Mouse (Mus musculus) stomach, embryonic 15.5 days (tissue): ENCODE measurements around the gene Cdk9. TPM values are rescaled to one million over a fixed set of nuclear protein-coding genes. Genes with fewer than 3 reads are reported as not detected.
A peak's percentile ranks its signal among the peaks of the same experiment; 100 is the strongest.

Experiments used
- ATAC-seq: fragments of 200-750 bp; cut with Nextera tagmentation; 2 replicates; pipeline ENCODE4 v1.8.0; 2017; ENCODE audit warnings: low read depth, moderate number of reproducible peaks, moderate TSS enrichment; ENCODE audit not compliant: insufficient read depth, low FRiP score
- H3K27ac ChIP-seq: fragments of 300-500 bp; sonication (generic); 2 replicates; pipeline ENCODE4 v1.5.1; 2015; ENCODE audit warnings: mild to moderate bottlenecking, inconsistent platforms
- H3K27me3 ChIP-seq: fragments of 300-500 bp; sonication (generic); replicated peaks from 2 replicates; pipeline ENCODE4 v1.6.1; 2015; ENCODE audit warnings: inconsistent platforms
- H3K36me3 ChIP-seq: fragments of 300-500 bp; sonication (generic); 2 replicates; pipeline ENCODE4 v1.6.1; 2015; ENCODE audit warnings: inconsistent platforms
- H3K4me1 ChIP-seq: fragments of 300-500 bp; sonication (generic); 2 replicates; pipeline ENCODE4 v1.6.1; 2015; ENCODE audit warnings: inconsistent platforms
- H3K4me2 ChIP-seq: fragments of 300-500 bp; sonication (generic); 2 replicates; pipeline ENCODE4 v1.6.1; 2015; ENCODE audit warnings: mild to moderate bottlenecking, inconsistent platforms
- H3K4me3 ChIP-seq: fragments of 300-500 bp; sonication (generic); replicated peaks from 2 replicates; pipeline ENCODE4 v1.5.1; 2015; ENCODE audit warnings: inconsistent platforms
- H3K9ac ChIP-seq: fragments of 300-500 bp; sonication (generic); 2 replicates; pipeline ENCODE4 v1.6.1; 2015; ENCODE audit warnings: inconsistent platforms
- H3K9me3 ChIP-seq: fragments of 300-500 bp; sonication (generic); 2 replicates; pipeline ENCODE4 v1.6.1; 2016; ENCODE audit warnings: inconsistent platforms
- WGBS: fragments of 180-500 bp; shearing (Covaris S2); methylation state at CpG from one replicate; pipeline ENCODE4 v1.1.7; 2015; 5-methylcytosine and 5-hydroxymethylcytosine counted together
- polyA plus RNA-seq: library from polyadenylated mRNA; unstranded; fragments of >200 nt; fragmentation: Nextera tagmentation; extraction: Ambion mirVana; gene quantifications from 2 replicates; pipeline ENCODE4 v1.2.1, GENCODE M21; 2015

Gene Cdk9
- polyA plus RNA-seq, 1 experiment from 2014 or later, result 89.8 TPM

DNA sequence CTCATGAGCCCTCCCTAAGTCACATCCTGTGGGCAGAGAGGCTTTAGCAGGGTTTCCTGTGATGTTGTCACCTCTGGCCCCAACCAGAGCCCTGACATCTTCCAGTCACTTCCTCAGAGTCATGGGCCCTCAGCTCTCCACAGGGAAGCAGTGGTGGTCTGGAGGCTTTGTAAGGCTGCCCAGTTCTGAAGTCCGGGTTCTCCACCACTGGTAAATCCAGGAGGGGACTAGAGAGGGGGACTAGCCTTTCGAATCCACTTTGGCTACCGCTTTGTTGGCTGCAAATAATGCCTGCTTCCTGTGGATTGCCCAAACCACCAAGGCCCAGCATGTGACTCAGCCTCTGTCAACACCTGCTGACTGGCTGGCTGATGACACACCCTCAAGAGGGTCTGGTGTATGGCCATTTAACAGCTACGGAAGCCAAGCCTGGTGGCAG is 2.1 kb upstream of the Cdk9 start:
- ATAC-seq, result no peak
- H3K9ac ChIP-seq, result no peak overlapping the region

DNA sequence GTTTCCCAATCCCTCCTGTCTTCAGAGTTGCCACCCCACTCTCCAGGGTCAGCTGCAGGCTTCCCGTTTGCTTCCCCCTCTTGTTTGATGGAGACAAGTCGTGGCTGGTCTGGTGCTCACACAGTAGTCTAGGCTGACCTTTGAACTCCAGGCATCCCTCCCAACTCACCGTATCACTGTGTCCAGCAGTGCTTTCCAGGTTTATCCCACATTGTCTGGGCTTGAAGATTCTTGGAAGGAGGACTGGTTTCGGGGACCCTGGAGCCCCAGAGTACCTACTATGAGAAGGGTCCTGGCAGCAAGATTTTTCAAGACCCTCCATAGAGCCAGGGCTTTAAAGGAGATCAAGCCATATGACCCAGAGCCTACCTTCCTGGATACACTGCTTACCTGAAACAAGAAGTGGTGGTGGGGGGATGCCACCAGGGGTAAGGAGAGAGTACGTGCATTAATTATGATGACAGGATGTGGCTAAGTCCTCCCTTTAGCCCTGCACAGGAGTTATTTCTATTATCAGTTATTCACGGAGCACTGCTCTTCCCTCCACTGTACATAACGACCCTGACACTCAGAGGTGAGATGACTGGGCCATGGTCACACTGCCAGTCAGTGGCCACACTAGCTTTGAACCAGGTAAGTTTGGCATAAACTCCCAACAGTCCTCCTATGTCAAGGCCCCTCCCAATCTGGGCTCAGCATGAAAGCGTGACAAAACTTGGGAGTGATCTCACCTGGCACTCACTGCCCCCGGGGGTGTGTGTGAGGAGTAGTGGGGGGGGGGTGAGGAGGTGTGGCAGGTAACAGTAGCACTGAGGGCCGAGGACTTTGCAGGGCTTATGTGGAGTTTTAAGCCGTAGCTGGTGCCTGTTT is 1.5 kb upstream of the Cdk9 start:
- no peaks in the 10 kb centered on the region for H3K27me3 ChIP-seq
- ATAC-seq, result no peak
- H3K4me3 ChIP-seq, result no peak overlapping the region
- peaks cover 17% of the 10 kb centered on the region for H3K36me3 ChIP-seq
- no peaks in the 10 kb centered on the region for H3K9me3 ChIP-seq
- WGBS, result 43% methylated on average over 11 of the region's 11 CpGs
- H3K4me2 ChIP-seq, result peak overlapping the region; percentile 74; the same call in 1 of the 2 replicates
- peaks cover 28% of the 10 kb centered on the region for H3K4me1 ChIP-seq
- H3K27ac ChIP-seq, result peak overlapping the region; percentile 97
- H3K9ac ChIP-seq, result peak overlapping the region; percentile 6; the same call in 1 of the 2 replicates

More for the DNA sequence above, 2.1 kb upstream of the Cdk9 start:
- H3K4me1 ChIP-seq, result peaks cover 28% of the 10 kb centered on the region
- no peak overlapping the region for H3K4me3 ChIP-seq
- H3K4me2 ChIP-seq, result no peak overlapping the region
- H3K36me3 ChIP-seq, result peaks cover 11% of the 10 kb centered on the region; the same call in 1 of the 2 replicates
- H3K27ac ChIP-seq, result peak overlapping the region; percentile 73
- no peaks in the 10 kb centered on the region for H3K9me3 ChIP-seq
- 48% methylated on average over 4 of the region's 4 CpGs for WGBS
- H3K27me3 ChIP-seq, result no peaks in the 10 kb centered on the region

DNA sequence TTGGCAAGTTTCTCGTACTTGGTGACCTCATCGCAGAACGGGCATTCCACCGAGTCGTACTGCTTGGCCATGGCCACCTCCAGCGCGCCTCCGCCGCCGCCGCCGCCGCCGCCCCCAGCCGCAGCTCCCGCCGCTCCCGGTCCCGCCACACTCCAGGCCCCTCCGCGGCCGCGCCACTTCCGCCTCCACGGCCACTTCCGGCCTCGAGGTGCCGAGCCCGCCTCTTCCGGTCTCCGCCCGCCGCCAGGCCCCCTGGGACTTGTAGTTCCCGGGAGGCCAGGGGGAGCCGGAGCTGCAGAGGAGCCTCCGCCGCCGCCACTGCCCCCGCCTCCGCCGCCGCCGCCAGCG is 316 bp downstream of the Cdk9 start:
- H3K9me3 ChIP-seq, result no peaks in the 10 kb centered on the region
- peaks cover 32% of the 10 kb centered on the region for H3K36me3 ChIP-seq
- H3K27ac ChIP-seq, result peak overlapping the region; percentile 97
- H3K9ac ChIP-seq, result peak overlapping the region; percentile 75
- H3K27me3 ChIP-seq, result no peaks in the 10 kb centered on the region
- H3K4me3 ChIP-seq, result peak overlapping the region; percentile 86
- peak overlapping the region; percentile 86 for H3K4me2 ChIP-seq
- H3K4me1 ChIP-seq, result peaks cover 28% of the 10 kb centered on the region
- WGBS, result 0% methylated on average over 36 of the region's 44 CpGs
- peak; percentile 88 for ATAC-seq

DNA sequence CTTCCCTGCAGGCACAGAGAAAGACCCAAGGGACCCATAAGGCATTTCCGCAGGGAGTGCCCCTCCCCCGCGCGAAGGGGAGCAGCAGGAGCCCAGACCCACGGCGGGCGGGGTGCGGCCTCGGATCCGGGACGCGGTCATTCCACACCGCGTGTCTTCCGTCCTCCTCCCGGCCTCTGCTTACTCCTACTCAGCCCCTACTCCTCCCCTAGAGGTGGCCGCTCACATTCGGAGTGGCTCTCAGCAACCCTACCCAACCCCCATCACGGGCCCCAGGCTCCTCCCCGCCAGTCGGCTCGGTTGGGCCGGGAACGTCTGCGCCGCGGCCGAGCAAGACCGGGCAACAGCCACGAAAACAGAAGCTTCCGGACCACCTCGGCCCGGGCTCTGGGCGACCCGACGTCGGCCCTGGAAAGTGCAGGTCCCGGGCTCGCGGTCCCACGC is 746 bp downstream of the Cdk9 start:
- Histone ChIP-seq H3K4me1 (peaks cover 28% of the 10 kb centered on the region), H3K4me2 (peak overlapping the region; percentile 86), H3K4me3 (peak overlapping the region; percentile 86), H3K27me3 (no peaks in the 10 kb centered on the region), H3K36me3 (peaks cover 33% of the 10 kb centered on the region), H3K9ac (peak overlapping the region; percentile 75), H3K9me3 (no peaks in the 10 kb centered on the region), H3K27ac (peak overlapping the region; percentile 97)
- peak; percentile 50 for ATAC-seq
- WGBS, result under 1% methylated on average over 41 of the region's 41 CpGs

DNA sequence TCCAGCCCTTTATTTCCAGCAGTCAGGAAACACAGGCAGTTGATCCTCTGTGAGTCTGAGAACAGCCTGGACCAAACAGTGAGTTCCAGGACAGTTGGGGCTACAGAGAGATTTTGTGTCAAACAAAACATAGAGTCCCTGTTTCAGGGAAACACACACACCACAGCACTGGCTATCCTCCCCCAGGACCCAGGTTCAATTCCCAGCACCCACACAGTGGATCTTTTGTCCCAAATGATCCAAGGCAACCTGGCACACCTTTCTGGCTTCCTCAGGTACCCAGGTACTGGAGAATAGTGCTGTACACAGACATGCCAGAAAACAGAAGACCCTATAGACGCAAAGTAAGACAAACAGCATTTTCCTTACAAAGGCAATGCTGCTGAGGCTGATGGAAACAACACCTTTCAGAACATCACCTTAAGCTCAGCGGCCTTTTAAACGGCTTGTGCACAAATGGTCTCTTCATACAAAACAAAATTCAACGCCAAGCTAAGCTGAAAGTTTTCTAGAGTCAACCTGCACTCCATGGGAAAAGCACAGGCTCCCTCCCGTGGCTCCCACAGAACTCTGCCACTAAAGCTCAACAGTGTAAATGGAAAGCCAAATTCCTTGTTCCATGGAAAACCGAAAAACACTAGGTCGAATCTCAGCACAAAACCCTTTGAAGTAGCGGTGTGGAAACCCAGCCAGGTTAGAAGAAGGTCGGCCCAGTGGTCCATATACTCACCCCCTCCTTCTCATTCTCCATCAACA is 1.4 kb downstream of the Cdk9 start:
- ATAC-seq, result no peak
- 23% methylated on average over 9 of the region's 9 CpGs for WGBS
- peaks cover 30% of the 10 kb centered on the region for H3K4me1 ChIP-seq
- peak overlapping the region; percentile 75 for H3K9ac ChIP-seq
- H3K4me3 ChIP-seq, result peak overlapping the region; percentile 86
- H3K4me2 ChIP-seq, result peak overlapping the region; percentile 86
- H3K36me3 ChIP-seq, result peaks cover 39% of the 10 kb centered on the region
- no peaks in the 10 kb centered on the region for H3K9me3 ChIP-seq
- peak overlapping the region; percentile 97 for H3K27ac ChIP-seq
- no peaks in the 10 kb centered on the region for H3K27me3 ChIP-seq

DNA sequence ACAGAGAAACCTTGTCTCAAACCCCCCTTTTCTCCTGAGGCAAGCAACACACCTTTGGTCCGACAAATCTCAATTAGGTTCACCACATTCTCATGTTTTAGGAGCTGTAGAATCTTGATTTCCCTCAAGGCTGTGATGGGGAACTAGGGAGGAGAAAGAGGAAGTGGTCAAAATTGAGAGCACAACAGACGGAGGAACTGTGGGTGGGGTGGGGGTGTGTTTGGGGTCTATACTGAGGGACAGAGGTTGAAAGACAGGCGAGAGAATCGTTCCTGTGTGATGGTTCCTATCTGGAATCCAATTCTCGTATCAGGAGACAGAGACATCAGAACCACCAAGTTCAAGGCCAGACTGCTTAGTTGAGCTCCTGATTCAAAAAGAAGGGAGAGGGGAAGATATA is 2.5 kb downstream of the Cdk9 start:
- Histone ChIP-seq H3K27ac (no peak overlapping the region), H3K4me3 (no peak overlapping the region), H3K4me1 (peaks cover 32% of the 10 kb centered on the region), H3K9ac (no peak overlapping the region), H3K4me2 (no peak overlapping the region), H3K36me3 (peaks cover 47% of the 10 kb centered on the region), H3K27me3 (no peaks in the 10 kb centered on the region), H3K9me3 (no peaks in the 10 kb centered on the region)
- ATAC-seq, result no peak
- 80% methylated on average over 5 of the region's 5 CpGs for WGBS

DNA sequence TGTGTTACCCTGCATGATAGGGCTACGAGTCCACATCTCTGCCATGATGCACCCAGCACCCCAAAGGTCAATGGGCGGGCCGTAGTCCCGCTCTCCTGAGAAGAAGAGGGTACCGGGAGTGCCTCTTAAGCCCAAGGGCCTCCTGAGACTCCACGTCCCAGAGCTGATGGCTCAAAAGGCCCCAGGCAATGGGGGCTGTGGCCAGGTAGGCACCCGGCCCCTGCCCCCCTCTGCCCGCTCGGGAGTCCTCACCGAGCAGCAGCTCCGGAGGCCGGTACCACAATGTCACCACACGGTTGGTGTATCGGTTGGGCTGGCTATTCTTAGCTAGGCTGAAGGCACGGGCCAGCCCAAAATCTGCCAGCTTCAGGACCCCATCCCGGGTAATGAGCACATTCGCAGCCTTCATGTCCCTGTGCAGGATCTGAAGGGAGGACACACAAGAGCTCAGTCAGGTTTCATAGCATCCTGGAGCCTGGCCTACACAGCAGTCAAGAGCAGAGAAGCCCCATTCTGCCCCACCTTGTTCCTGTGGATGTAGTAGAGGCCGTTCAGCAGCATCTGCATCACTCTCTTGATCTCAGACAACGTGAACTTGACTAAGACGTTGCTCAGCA is 3.2 kb downstream of the Cdk9 start:
- peaks cover 51% of the 10 kb centered on the region for H3K36me3 ChIP-seq
- no peak overlapping the region for H3K9ac ChIP-seq
- H3K4me3 ChIP-seq, result no peak overlapping the region
- peaks cover 28% of the 10 kb centered on the region for H3K4me1 ChIP-seq
- H3K4me2 ChIP-seq, result no peak overlapping the region
- no peak for ATAC-seq
- H3K27me3 ChIP-seq, result no peaks in the 10 kb centered on the region
- H3K27ac ChIP-seq, result no peak overlapping the region
- H3K9me3 ChIP-seq, result no peaks in the 10 kb centered on the region
- 92% methylated on average over 20 of the region's 20 CpGs for WGBS

DNA sequence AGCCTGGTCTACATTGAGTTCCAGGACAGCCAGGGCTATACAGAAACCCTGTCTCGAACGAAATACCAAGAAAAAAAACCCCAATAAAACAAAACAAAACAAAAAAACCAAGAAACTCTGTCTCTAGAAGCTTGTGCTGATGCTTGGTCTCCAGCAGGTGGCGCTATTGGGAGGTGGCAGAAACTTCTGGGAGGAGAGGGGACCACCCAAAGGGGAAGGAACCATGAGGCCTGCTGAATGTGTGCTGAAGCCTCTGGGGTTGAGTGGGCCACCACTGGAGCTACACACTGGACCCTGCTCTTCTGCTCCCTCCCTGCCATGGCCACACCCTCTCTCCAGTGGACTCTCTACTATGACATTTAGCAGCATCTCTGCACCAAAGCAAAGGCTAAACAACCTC is 4.2 kb downstream of the Cdk9 start:
- H3K4me3 ChIP-seq, result no peak overlapping the region
- H3K9me3 ChIP-seq, result no peaks in the 10 kb centered on the region
- WGBS, result 40% methylated on average over 3 of the region's 3 CpGs
- no peak overlapping the region for H3K4me2 ChIP-seq
- H3K36me3 ChIP-seq, result peaks cover 57% of the 10 kb centered on the region
- H3K27ac ChIP-seq, result no peak overlapping the region
- peaks cover 19% of the 10 kb centered on the region for H3K4me1 ChIP-seq
- H3K9ac ChIP-seq, result no peak overlapping the region
- ATAC-seq, result no peak
- H3K27me3 ChIP-seq, result no peaks in the 10 kb centered on the region

DNA sequence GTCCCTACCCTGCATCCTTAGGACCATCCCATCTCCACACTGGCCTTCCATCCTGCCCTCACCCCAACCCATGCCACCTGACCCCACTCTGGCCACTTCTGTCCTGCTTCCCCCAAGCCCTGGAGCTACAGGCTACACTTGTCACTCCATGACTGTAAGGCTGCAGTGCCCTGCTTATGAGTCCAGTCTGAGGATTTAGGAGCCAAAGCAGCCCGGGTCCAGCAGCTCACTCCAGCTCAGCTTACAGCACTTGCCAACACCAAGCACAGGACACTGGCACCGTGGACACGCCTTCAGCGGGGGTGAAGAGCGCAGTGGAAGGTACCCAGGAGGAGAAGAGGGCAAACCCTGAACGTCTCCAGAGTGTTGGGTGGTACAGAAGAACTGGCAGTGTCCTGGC is 5.9 kb downstream of the Cdk9 start:
- Histone ChIP-seq H3K4me1 (peaks cover 18% of the 10 kb centered on the region), H3K27ac (no peak overlapping the region), H3K9me3 (no peaks in the 10 kb centered on the region), H3K27me3 (no peaks in the 10 kb centered on the region), H3K4me3 (no peak overlapping the region), H3K4me2 (no peak overlapping the region), H3K36me3 (peaks cover 60% of the 10 kb centered on the region), H3K9ac (no peak overlapping the region)
- no peak for ATAC-seq
- 89% methylated on average over 6 of the region's 6 CpGs for WGBS

DNA sequence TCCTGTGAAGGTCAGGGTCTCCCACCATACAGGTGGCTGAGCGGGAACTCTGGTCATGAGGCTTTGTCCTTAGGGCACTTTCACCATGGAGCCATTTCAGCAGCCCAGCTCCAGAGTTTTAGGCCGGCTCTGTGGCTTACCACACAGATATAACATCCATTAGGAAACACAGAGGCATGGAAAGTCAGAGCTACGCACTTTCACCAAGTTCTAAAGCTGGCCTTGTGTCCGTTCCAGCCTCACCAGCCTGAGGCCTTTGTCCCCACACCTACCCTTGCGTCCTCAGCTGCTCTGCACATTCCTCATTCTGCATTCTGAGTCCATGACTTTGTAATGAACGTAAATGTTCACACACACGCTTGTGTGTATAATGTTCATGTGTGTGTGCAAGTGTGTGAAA is 7.9 kb downstream of the Cdk9 start:
- no peak for ATAC-seq
- H3K36me3 ChIP-seq, result peaks cover 50% of the 10 kb centered on the region

DNA sequence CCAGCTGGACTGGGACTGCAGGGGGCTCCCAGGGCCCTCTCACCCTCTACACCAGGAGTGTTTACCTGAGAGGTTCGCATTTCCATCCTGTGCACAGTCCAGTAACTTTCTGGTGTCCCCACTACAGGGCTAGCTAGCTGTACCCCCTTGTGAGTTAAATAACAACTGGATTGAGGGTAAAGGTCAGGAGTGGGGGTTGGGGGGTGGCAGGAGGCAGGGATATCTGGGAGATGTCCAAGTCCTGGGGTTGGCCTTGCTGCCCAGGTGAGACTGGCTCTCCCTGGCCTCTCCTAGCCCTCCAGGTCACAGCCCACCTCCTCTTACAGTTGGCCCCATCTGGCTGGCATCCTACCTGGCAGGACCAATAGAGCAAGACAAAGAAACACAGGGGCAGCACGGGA is 8.9 kb downstream of the Cdk9 start, which contains the start of gene Fpgs:
Gene Fpgs (minus strand): TSS at position 125 of the 401 bp plus-strand sequence.
- no peak for ATAC-seq
- Histone ChIP-seq H3K27ac (no peak within 1 kb of the TSS), H3K4me3 (no peak within 1 kb of the TSS)

More for the DNA sequence above, 7.9 kb downstream of the Cdk9 start:
- Histone ChIP-seq H3K9ac (no peak overlapping the region), H3K9me3 (no peaks in the 10 kb centered on the region), H3K4me2 (no peak overlapping the region), H3K27ac (no peak overlapping the region), H3K4me3 (no peak overlapping the region), H3K27me3 (no peaks in the 10 kb centered on the region), H3K4me1 (0 out of 2 replicates have a peak, but pooled peaks cover 4% of the 10 kb centered on the region)
- 86% methylated on average over 7 of the region's 7 CpGs for WGBS

More for the DNA sequence above, 8.9 kb downstream of the Cdk9 start, which contains the start of gene Fpgs:
- H3K9ac ChIP-seq, result no peak within 1 kb of the TSS
- H3K4me2 ChIP-seq, result no peak within 1 kb of the TSS
- no peaks in the 10 kb centered on the region for H3K27me3 ChIP-seq
- peaks cover 40% of the 10 kb centered on the region for H3K36me3 ChIP-seq
- H3K4me1 ChIP-seq, result 0 out of 2 replicates have a peak, but pooled peaks cover 4% of the 10 kb centered on the region
- no peaks in the 10 kb centered on the region for H3K9me3 ChIP-seq
- WGBS, result 71% methylated on average over 2 of the region's 2 CpGs
